Mouse (Mus musculus) heart, postnatal 10 days (tissue): ENCODE measurements around the gene Lmf1. TPM values are rescaled to one million over a fixed set of nuclear protein-coding genes. Genes with fewer than 3 reads are reported as not detected.
A peak's percentile ranks its signal among the peaks of the same experiment; 100 is the strongest.

Source experiments
- DNase-seq, 2 experiments: peaks; one replicate each; pipeline ENCODE4 v3.0.0; 2021
- intact Hi-C: fragments of 180-260 bp; cut with DNase I; formaldehyde crosslinking; loops from one replicate; pipeline ENCODE4 v1.15.1; 2025
- total RNA-seq, 2 experiments: library from RNA; stranded (reverse); gene quantifications; 2 replicates each; pipeline ENCODE4 v1.2.3; 2021

The Lmf1 gene
- 10 to 100 TPM; 25.4 to 27.0 TPM for total RNA-seq

GRCm38 (mm10) chr17:25578920-25579319 is at the start of gene Lmf1:
Gene Lmf1 (plus strand): TSS chr17:25579085.
- intact Hi-C loops: no loop called here
- peak; percentile 98 for DNase-seq

- peak; percentile 25 to 35 for DNase-seq
Measured at GRCm38 (mm10) chr17:25530357-25531022, 48.4 kb upstream of the Lmf1 start.

GRCm38 (mm10) chr17:25538945-25539875 is 39.7 kb upstream of the Lmf1 start:
- intact Hi-C loops: no loop called here
- peak; percentile 60 to 63 for DNase-seq

More at GRCm38 (mm10) chr17:25530357-25531022, 48.4 kb upstream of the Lmf1 start:
- intact Hi-C loops: no loop called here

- no peak for DNase-seq
- intact Hi-C loops: no loop called here
Measured at GRCm38 (mm10) chr17:25540731-25541130, 38.2 kb upstream of the Lmf1 start.

GRCm38 (mm10) chr17:25541768-25542167 is 37.1 kb upstream of the Lmf1 start:
- DNase-seq: peak in 1 of 2 experiments; percentile 21

GRCm38 (mm10) chr17:25547026-25547425 is 31.9 kb upstream of the Lmf1 start:
- intact Hi-C loops: no loop called here

More at GRCm38 (mm10) chr17:25541768-25542167, 37.1 kb upstream of the Lmf1 start:
- intact Hi-C loops: no loop called here

GRCm38 (mm10) chr17:25550020-25550419 is 28.9 kb upstream of the Lmf1 start:
- no peak for DNase-seq
- intact Hi-C loops: no loop called here

More at GRCm38 (mm10) chr17:25547026-25547425, 31.9 kb upstream of the Lmf1 start:
- DNase-seq: no peak

- peak in 1 of 2 experiments; percentile 37 for DNase-seq
- intact Hi-C loops: no loop called here
Measured at GRCm38 (mm10) chr17:25551313-25551712, 27.6 kb upstream of the Lmf1 start.

- peak in 1 of 2 experiments; percentile 32 for DNase-seq
- intact Hi-C loops: no loop called here
Measured at GRCm38 (mm10) chr17:25555159-25555558, 23.7 kb upstream of the Lmf1 start.

- intact Hi-C loops: no loop called here
- DNase-seq: no peak
Measured at GRCm38 (mm10) chr17:25555666-25556629, 22.9 kb upstream of the Lmf1 start.

- intact Hi-C loops: no loop called here
- peak in 1 of 2 experiments; percentile 32 for DNase-seq
Measured at GRCm38 (mm10) chr17:25556630-25557354, 22.1 kb upstream of the Lmf1 start.

GRCm38 (mm10) chr17:25559634-25560033 is 19.3 kb upstream of the Lmf1 start:
- intact Hi-C loops: no loop called here

GRCm38 (mm10) chr17:25560554-25561222 is 18.2 kb upstream of the Lmf1 start:
- intact Hi-C loops: no loop called here
- no peak for DNase-seq

More at GRCm38 (mm10) chr17:25559634-25560033, 19.3 kb upstream of the Lmf1 start:
- no peak for DNase-seq

GRCm38 (mm10) chr17:25561223-25562028 is 17.5 kb upstream of the Lmf1 start:
- intact Hi-C loops: no loop called here

GRCm38 (mm10) chr17:25564481-25564880 is 14.4 kb upstream of the Lmf1 start:
- intact Hi-C loops: no loop called here
- no peak for DNase-seq

More at GRCm38 (mm10) chr17:25561223-25562028, 17.5 kb upstream of the Lmf1 start:
- no peak for DNase-seq

- DNase-seq: peak in 1 of 2 experiments; percentile 43
- intact Hi-C loops: no loop called here
Measured at GRCm38 (mm10) chr17:25565244-25565643, 13.6 kb upstream of the Lmf1 start.

- no peak for DNase-seq
- intact Hi-C loops: no loop called here
Measured at GRCm38 (mm10) chr17:25565860-25566600, 12.9 kb upstream of the Lmf1 start.
